In the genomic region with DNA sequence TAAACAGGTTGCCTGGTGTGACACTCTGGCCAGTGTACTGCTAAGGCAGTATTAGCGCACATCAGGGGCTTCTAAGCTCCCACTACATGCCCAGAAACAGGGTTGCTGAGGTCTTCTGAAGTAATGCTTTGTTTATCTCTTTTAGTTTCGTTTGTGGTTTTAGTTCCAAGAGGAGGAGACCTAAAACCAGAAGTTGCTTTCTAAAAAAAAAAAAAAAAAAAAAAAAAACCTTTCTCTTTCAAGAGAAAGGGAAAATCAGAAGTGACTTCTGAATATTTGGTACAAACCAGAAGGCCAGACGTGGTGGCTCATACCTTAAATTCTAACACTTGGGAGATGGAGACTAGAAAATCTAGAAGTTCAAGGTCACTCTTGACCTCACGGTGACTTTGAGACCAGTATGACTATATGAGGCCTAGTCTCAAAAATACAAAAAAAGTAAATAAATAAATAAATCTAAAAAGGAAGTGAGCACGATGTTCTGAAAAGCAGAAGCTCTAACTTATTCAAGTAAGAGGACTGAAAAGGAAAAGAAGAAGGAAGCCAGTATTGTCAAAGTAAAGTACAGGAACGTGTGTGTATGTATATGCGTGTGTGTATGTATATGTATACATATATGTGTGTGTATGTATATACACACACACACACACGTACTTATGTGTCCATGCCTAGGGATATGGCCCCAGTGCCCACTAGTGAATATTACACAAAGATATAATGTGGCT, we compare ENCODE assay signal across 20 mouse cellular contexts. TPM values are rescaled to one million over a fixed set of nuclear protein-coding genes. Genes with fewer than 3 reads are reported as not detected.
DNase-seq lines count a peak whose midpoint lies in the region; ATAC-seq and TF ChIP-seq lines count a peak whose summit lies in the region.
"Had no signal": no experiment of that assay in that cellular context is flagged by ENCODE, and none has a peak within 500 bp of the region (broad histone marks: within the 10 kb centered on the region; RNA-seq: fewer than 3 reads in every experiment).

No protein-coding gene starts in this region.

- no peak for DNase-seq in liver, adult 2 months (ENCODE audit: extremely low read depth, low read depth, low spot score)
- DNase-seq in liver, result no peak
- DNase-seq in splenic B cell, adult 2 months (ENCODE audit: low read depth, low spot score), result peak; percentile 72
- no peak for DNase-seq in adrenal gland, adult 8-10 months
- DNase-seq in hindbrain, postnatal 0 days (ENCODE audit: low spot score), result no peak
- DNase-seq in cerebellum, adult 8-10 months, result no peak
- DNase-seq: cerebellum, adult 11 months; cerebellum, postnatal 25 days; heart, postnatal 4 days; kidney, adult 2 months; kidney, postnatal 25 days; layer of hippocampus, adult 9-11 months had no signal

- no peak for TF ChIP-seq POLR2A in liver, adult 2 months (IDR thresholded peaks at IDR 0.05; ENCODE audit: extremely low read depth, insufficient read depth, low read length)
- no peak for TF ChIP-seq POLR2A in bone marrow, adult 2 months (IDR thresholded peaks at IDR 0.05; ENCODE audit: borderline replicate concordance, control insufficient read depth, low read depth, low read length)

- no peak for ATAC-seq in hindbrain, postnatal 0 days
- ATAC-seq: forebrain, embryonic 15.5 days had no signal

- H3K4me2 ChIP-seq in hindbrain, postnatal 0 days (ENCODE audit: low read depth, low read length), result no peak overlapping the region
- H3K4me2 ChIP-seq: forebrain, embryonic 15.5 days; heart, embryonic 13.5 days; limb, embryonic 12.5 days; neural tube, embryonic 13.5 days; stomach, embryonic 15.5 days had no signal

- no peaks in the 10 kb centered on the region for H3K79me2 ChIP-seq in liver, adult 2 months (ENCODE audit: control insufficient read depth, insufficient read depth, low read length)
- peaks cover 79% of the 10 kb centered on the region for H3K79me2 ChIP-seq in macrophage (ENCODE audit: inconsistent target)

- TF ChIP-seq CTCF in liver, adult 2 months (IDR thresholded peaks at IDR 0.05; ENCODE audit: low read depth, low read length), result no peak
- no peak for TF ChIP-seq CTCF in bone marrow, adult 2 months (IDR thresholded peaks at IDR 0.05; ENCODE audit: control insufficient read depth, insufficient read depth, low read length)
- TF ChIP-seq CTCF in hindbrain, postnatal 0 days (IDR thresholded peaks at IDR 0.05; ENCODE audit: low read depth), result no peak

- H3K4me3 ChIP-seq in liver, adult 2 months (ENCODE audit: insufficient read depth, low read depth, low read length), result no peak overlapping the region
- peak overlapping the region; percentile 50 for H3K4me3 ChIP-seq in bone marrow, adult 2 months (replicated peaks; ENCODE audit: control insufficient read depth, low read depth, low read length)
- H3K4me3 ChIP-seq in macrophage (ENCODE audit: inconsistent target), result peak overlapping the region; percentile 46; the same call in 1 of the 2 replicates
- no peak overlapping the region for H3K4me3 ChIP-seq in hindbrain, postnatal 0 days (ENCODE audit: low read length)
- H3K4me3 ChIP-seq: embryonic facial prominence, embryonic 10.5 days; forebrain, embryonic 15.5 days; heart, embryonic 13.5 days; limb, embryonic 12.5 days; neural tube, embryonic 13.5 days; stomach, embryonic 15.5 days had no signal

- peak overlapping the region; percentile 31 for H3K27ac ChIP-seq in liver, adult 2 months (replicated peaks; ENCODE audit: insufficient read depth, low read depth, low read length)
- H3K27ac ChIP-seq in bone marrow, adult 2 months (ENCODE audit: control insufficient read depth, insufficient read depth, low read depth, low read length, poor library complexity), result peak overlapping the region; percentile 88
- peak overlapping the region; percentile 98 for H3K27ac ChIP-seq in macrophage
- no peak overlapping the region for H3K27ac ChIP-seq in hindbrain, postnatal 0 days
- H3K27ac ChIP-seq: embryonic facial prominence, embryonic 10.5 days; forebrain, embryonic 15.5 days; heart, embryonic 13.5 days; limb, embryonic 12.5 days; neural tube, embryonic 13.5 days; stomach, embryonic 15.5 days had no signal

- no peak overlapping the region for H3K9ac ChIP-seq in liver, adult 2 months (ENCODE audit: low read depth, low read length)
- H3K9ac ChIP-seq in hindbrain, postnatal 0 days (replicated peaks; ENCODE audit: low read length), result no peak overlapping the region
- H3K9ac ChIP-seq: forebrain, embryonic 15.5 days; heart, embryonic 13.5 days; limb, embryonic 12.5 days; neural tube, embryonic 13.5 days; stomach, embryonic 15.5 days had no signal

- WGBS in liver, adult 2 months, result 79% methylated on average over 8 of the region's 8 CpGs
- 7% methylated on average over 8 of the region's 8 CpGs for WGBS in bone marrow, adult 2 months
- 0% methylated on average over 8 of the region's 8 CpGs for WGBS in macrophage (ENCODE audit: missing documents)
- WGBS in hindbrain, postnatal 0 days, result 87% methylated on average over 8 of the region's 8 CpGs

- no peaks in the 10 kb centered on the region for H3K27me3 ChIP-seq in liver, adult 2 months (ENCODE audit: control insufficient read depth, insufficient read depth, low read length)
- no peaks in the 10 kb centered on the region for H3K27me3 ChIP-seq in splenic B cell, adult 2 months (ENCODE audit: control insufficient read depth, insufficient read depth, low read length, poor library complexity, severe bottlenecking)
- no peaks in the 10 kb centered on the region for H3K27me3 ChIP-seq in hindbrain, postnatal 0 days (ENCODE audit: insufficient read depth, low read length)
- H3K27me3 ChIP-seq: forebrain, embryonic 15.5 days; heart, embryonic 13.5 days; limb, embryonic 12.5 days; neural tube, embryonic 13.5 days; stomach, embryonic 15.5 days had no signal

- peaks cover 6% of the 10 kb centered on the region for H3K4me1 ChIP-seq in liver, adult 2 months (ENCODE audit: control insufficient read depth, insufficient read depth, low read length)
- peaks cover 5% of the 10 kb centered on the region; the same call in 1 of the 2 replicates for H3K4me1 ChIP-seq in bone marrow, adult 2 months (ENCODE audit: control insufficient read depth, insufficient read depth, low read length)
- no peaks in the 10 kb centered on the region for H3K4me1 ChIP-seq in hindbrain, postnatal 0 days (ENCODE audit: insufficient read depth, low read length)
- H3K4me1 ChIP-seq: forebrain, embryonic 15.5 days; heart, embryonic 13.5 days; neural tube, embryonic 13.5 days; stomach, embryonic 15.5 days had no signal

- no peaks in the 10 kb centered on the region for H3K36me3 ChIP-seq in liver, adult 2 months (ENCODE audit: control insufficient read depth, insufficient read depth, low read length)
- H3K36me3 ChIP-seq in macrophage (ENCODE audit: inconsistent target), result peaks cover 19% of the 10 kb centered on the region
- peaks cover 13% of the 10 kb centered on the region for H3K36me3 ChIP-seq in splenic B cell, adult 2 months (ENCODE audit: control insufficient read depth, insufficient read depth, low read length, poor library complexity, severe bottlenecking)
- no peaks in the 10 kb centered on the region for H3K36me3 ChIP-seq in hindbrain, postnatal 0 days (ENCODE audit: insufficient read depth, low read length)
- H3K36me3 ChIP-seq: embryonic facial prominence, embryonic 10.5 days; forebrain, embryonic 15.5 days; heart, embryonic 13.5 days; limb, embryonic 12.5 days; neural tube, embryonic 13.5 days; stomach, embryonic 15.5 days had no signal

- H3K9me3 ChIP-seq in hindbrain, postnatal 0 days (ENCODE audit: low read length), result no peaks in the 10 kb centered on the region
- H3K9me3 ChIP-seq: embryonic facial prominence, embryonic 10.5 days; forebrain, embryonic 15.5 days; heart, embryonic 13.5 days; limb, embryonic 12.5 days; neural tube, embryonic 13.5 days; stomach, embryonic 15.5 days had no signal

RNA-seq across cellular contexts. Expression of gene Ly86, which starts 3.0 kb away (rescaled TPM):
- 6.0 and 8.6 TPM in 2 replicates for total RNA-seq in liver, adult 2 months (2014; rRNA removed)
- polyA plus RNA-seq in liver, adult 2 months (2012; rRNA removed), result 1.9 and 4.4 TPM in 2 replicates
- polyA plus RNA-seq in bone marrow, adult 2 months (2011; ENCODE audit: insufficient read depth, insufficient read length, low replicate concordance, missing spikeins), result 10.7 and 18.8 TPM in 2 replicates
- total RNA-seq in macrophage (2018; cell fraction: chromatin; rRNA removed), result 100 to 1,000 TPM in 9 of 26 experiments, 10 to 100 TPM in 16, 1 to 10 TPM in 1; 10.0 to 200 (median 76.7) TPM
- 100 to 1,000 TPM; 133 to 424 (median 221) TPM for total RNA-seq in macrophage (2018; cell fraction: cytosol; rRNA removed)
- total RNA-seq in macrophage (2018; cell fraction: nucleus; rRNA removed), result 100 to 1,000 TPM in 16 of 26 experiments, 10 to 100 TPM in 10; 43.3 to 294 (median 128) TPM
- polyA plus RNA-seq in macrophage (2018), result 192 to 352 TPM (median 335 TPM) in 3 replicates
- total RNA-seq in adrenal gland, adult 8-10 months (2022), result 10 to 100 TPM in 2 of 4 experiments, 1 to 10 TPM in 2; 3.6 to 11.2 (median 8.0) TPM
- 8.9 and 9.3 TPM in 2 replicates for total RNA-seq in hindbrain, postnatal 0 days (2014; rRNA removed)
- 12.1 and 13.2 TPM in 2 replicates for polyA plus RNA-seq in hindbrain, postnatal 0 days (2015; fragmentation: Nextera tagmentation; extraction: Ambion mirVana)

Comparison
In these comparisons a context has a peak if more than half of its experiments do, and no peak if none do; other contexts are left out.
1. H3K4me3 ChIP-seq: peak in bone marrow, adult 2 months (single experiment) and macrophage (single experiment); none in liver, adult 2 months (single experiment) and hindbrain, postnatal 0 days (single experiment).